Mouse (Mus musculus) neural tube, embryonic 11.5 days (tissue): ENCODE results near the gene Sema3f. TPM values are rescaled to one million over a fixed set of nuclear protein-coding genes. Genes with fewer than 3 reads are reported as not detected.

ENCODE experiments used
- ATAC-seq: fragments of 200-750 bp; cut with Nextera tagmentation; 2 replicates; pipeline ENCODE4 v1.8.0; 2017; ENCODE audit warnings: moderate number of reproducible peaks, mild to moderate bottlenecking, moderate TSS enrichment, moderate library complexity; ENCODE audit not compliant: insufficient read depth, low FRiP score, low TSS enrichment
- DNase-seq: peaks from one replicate; pipeline ENCODE4 v3.0.0-alpha.2; 2015; ENCODE audit warnings: low spot score
- H3K27ac ChIP-seq: fragments of 300-500 bp; sonication (generic); 2 replicates; pipeline ENCODE4 v1.5.1; 2014; ENCODE audit warnings: low read depth, mild to moderate bottlenecking, low read length
- H3K27me3 ChIP-seq: fragments of 300-500 bp; sonication (generic); 2 replicates; pipeline ENCODE4 v1.6.1; 2014; ENCODE audit warnings: mild to moderate bottlenecking, low read length, mixed read lengths; ENCODE audit not compliant: control insufficient read depth, insufficient read depth
- H3K36me3 ChIP-seq: fragments of 300-500 bp; sonication (generic); 2 replicates; pipeline ENCODE4 v1.6.1; 2014; ENCODE audit warnings: mild to moderate bottlenecking, low read length, moderate library complexity, mixed read lengths; ENCODE audit not compliant: control insufficient read depth, insufficient read depth
- H3K4me1 ChIP-seq: fragments of 300-500 bp; sonication (generic); 2 replicates; pipeline ENCODE4 v1.6.1; 2014; ENCODE audit warnings: low read length, mixed read lengths; ENCODE audit not compliant: control insufficient read depth, insufficient read depth
- H3K4me2 ChIP-seq: fragments of 300-500 bp; sonication (generic); 2 replicates; pipeline ENCODE4 v1.6.1; 2014; ENCODE audit warnings: low read depth, mild to moderate bottlenecking, moderate library complexity
- H3K4me3 ChIP-seq: fragments of 300-500 bp; sonication (generic); 2 replicates; pipeline ENCODE4 v1.5.1; 2014; ENCODE audit warnings: low read depth, low read length
- H3K9ac ChIP-seq: fragments of 300-500 bp; sonication (generic); 2 replicates; pipeline ENCODE4 v1.6.1; 2014; ENCODE audit warnings: mild to moderate bottlenecking, low read length
- H3K9me3 ChIP-seq: fragments of 300-500 bp; sonication (generic); 2 replicates; pipeline ENCODE4 v1.6.1; 2016; ENCODE audit warnings: low read length; ENCODE audit not compliant: control insufficient read depth
- WGBS: fragments of 180-500 bp; shearing (Covaris S2); extraction: QIAGEN DNeasy Blood & Tissue Kit; methylation state at CpG from one replicate; pipeline ENCODE4 v1.1.7; 2014; 5-methylcytosine and 5-hydroxymethylcytosine counted together
- polyA plus RNA-seq: library from polyadenylated mRNA; unstranded; fragments of >200 nt; fragmentation: Nextera tagmentation; extraction: Ambion mirVana; gene quantifications from 2 replicates; pipeline ENCODE4 v1.2.1, GENCODE M21; 2014

The Sema3f gene
- polyA plus RNA-seq, 1 experiment from 2014 or later: 15.3 TPM

- WGBS: 5% methylated on average over 35 of the region's 35 CpGs
- peaks cover 5% of the 10 kb centered on the region for H3K4me1 ChIP-seq
- H3K27ac ChIP-seq: no peak overlapping the region
- ATAC-seq (peak; percentile 43), DNase-seq (peak; percentile 94)
- H3K9ac ChIP-seq: peak overlapping the region; percentile 52
- H3K27me3 ChIP-seq: no peaks in the 10 kb centered on the region
- peak overlapping the region; percentile 33 for H3K4me2 ChIP-seq
- no peaks in the 10 kb centered on the region for H3K36me3 ChIP-seq
- no peaks in the 10 kb centered on the region for H3K9me3 ChIP-seq
- H3K4me3 ChIP-seq: peak overlapping the region; percentile 14; the same call in 1 of the 2 replicates
Observed at GRCm38 (mm10) chr9:107644495-107645152, 65.7 kb downstream of the Sema3f start.

DNA sequence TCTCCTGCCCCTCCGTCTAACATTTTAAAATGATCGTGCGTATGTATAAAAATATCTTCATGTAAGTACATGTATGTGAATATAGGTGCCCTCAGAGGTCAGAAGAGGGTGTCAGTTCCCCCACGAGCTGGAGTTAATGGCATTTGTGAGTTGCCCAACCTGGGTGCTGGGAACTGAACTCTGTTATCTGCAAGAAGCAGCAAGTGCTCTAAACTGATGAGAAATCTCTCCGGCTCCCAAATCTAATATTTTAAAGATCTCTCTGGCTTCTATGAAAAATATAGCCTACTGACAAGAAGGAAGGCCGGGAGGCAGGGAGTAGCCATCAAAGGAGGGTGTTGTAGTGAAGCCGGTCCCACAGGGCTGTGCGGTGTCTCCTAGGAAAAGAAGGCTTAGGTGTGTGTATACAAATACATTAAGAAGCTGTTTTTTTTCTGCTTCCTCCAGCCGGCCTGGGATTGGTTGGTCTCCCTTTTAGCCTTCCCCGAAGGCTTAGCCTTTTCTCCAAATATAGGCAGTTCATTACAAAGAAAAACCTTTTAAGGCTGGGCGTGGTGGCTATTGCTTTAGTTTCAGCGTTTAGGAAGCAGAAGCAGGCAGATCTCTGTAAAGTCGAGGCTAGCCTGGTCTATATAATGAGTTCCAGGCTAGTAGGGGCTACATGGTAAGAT, 66.6 kb downstream of the Sema3f start:
- no peak overlapping the region for H3K27ac ChIP-seq
- no peak overlapping the region for H3K9ac ChIP-seq
- no peak for ATAC-seq
- H3K4me2 ChIP-seq: peak overlapping the region; percentile 33; the same call in 1 of the 2 replicates
- no peaks in the 10 kb centered on the region for H3K27me3 ChIP-seq
- DNase-seq: no peak
- H3K9me3 ChIP-seq: no peaks in the 10 kb centered on the region
- 94% methylated on average over 13 of the region's 13 CpGs for WGBS
- H3K4me3 ChIP-seq: no peak overlapping the region
- H3K36me3 ChIP-seq: no peaks in the 10 kb centered on the region
- peaks cover 5% of the 10 kb centered on the region for H3K4me1 ChIP-seq

GRCm38 (mm10) chr9:107641666-107642065, 68.6 kb downstream of the Sema3f start:
- H3K27me3 ChIP-seq: no peaks in the 10 kb centered on the region
- ATAC-seq (no peak), DNase-seq (no peak)
- no peak overlapping the region for H3K27ac ChIP-seq
- no peaks in the 10 kb centered on the region for H3K9me3 ChIP-seq
- no peaks in the 10 kb centered on the region for H3K36me3 ChIP-seq
- H3K4me3 ChIP-seq: no peak overlapping the region
- H3K4me2 ChIP-seq: no peak overlapping the region
- H3K9ac ChIP-seq: peak overlapping the region; percentile 37
- 24% methylated on average over 8 of the region's 8 CpGs for WGBS
- peaks cover 17% of the 10 kb centered on the region for H3K4me1 ChIP-seq

DNA sequence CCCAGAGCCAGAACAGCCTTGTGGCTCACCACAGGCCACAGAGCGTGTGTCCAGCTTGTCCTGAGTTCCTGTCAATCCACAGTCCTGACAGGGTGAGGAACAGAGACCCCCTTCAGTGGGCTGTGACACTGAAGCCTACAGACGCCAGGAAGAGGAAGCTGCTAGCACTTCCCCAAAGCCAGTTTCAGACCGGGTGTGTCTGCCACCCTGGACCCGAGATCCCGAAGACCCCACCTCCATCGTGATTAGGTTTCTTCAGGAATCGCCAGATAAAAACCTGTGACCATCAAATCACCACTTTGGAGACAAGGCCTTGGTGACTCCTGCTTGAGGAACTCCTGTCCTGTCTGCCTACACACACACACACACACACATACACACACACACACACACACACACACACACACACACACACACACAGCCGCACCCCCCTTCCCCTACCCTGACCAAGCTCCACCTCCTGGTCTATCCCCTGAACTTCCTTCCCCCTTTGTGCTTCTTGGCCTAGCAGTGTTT, 70.0 kb downstream of the Sema3f start:
- Histone ChIP-seq H3K27me3 (no peaks in the 10 kb centered on the region), H3K4me2 (no peak overlapping the region), H3K4me1 (peaks cover 26% of the 10 kb centered on the region), H3K4me3 (no peak overlapping the region), H3K9me3 (no peaks in the 10 kb centered on the region), H3K36me3 (no peaks in the 10 kb centered on the region), H3K27ac (no peak overlapping the region), H3K9ac (no peak overlapping the region)
- DNase-seq (no peak), ATAC-seq (no peak)
- whole genome bisulfite sequencing: 40% methylated on average over 7 of the region's 8 CpGs

- H3K36me3 ChIP-seq: no peaks in the 10 kb centered on the region
- peak overlapping the region; percentile 23; the same call in 1 of the 2 replicates for H3K9ac ChIP-seq
- peak; percentile 84 for DNase-seq
- peaks cover 37% of the 10 kb centered on the region for H3K4me1 ChIP-seq
- ATAC-seq: peak; percentile 61
- 23% methylated on average over 7 of the region's 7 CpGs for WGBS
- H3K4me2 ChIP-seq: peak overlapping the region; percentile 27
- no peaks in the 10 kb centered on the region for H3K9me3 ChIP-seq
- no peak overlapping the region for H3K4me3 ChIP-seq
- no peaks in the 10 kb centered on the region for H3K27me3 ChIP-seq
- H3K27ac ChIP-seq: peak overlapping the region; percentile 72
Observed at GRCm38 (mm10) chr9:107637070-107637469, 73.2 kb downstream of the Sema3f start.

- peak; percentile 83 for ATAC-seq
- H3K4me3 ChIP-seq: peak within 1 kb of the TSS; percentile 90
- H3K4me1 ChIP-seq: peaks cover 52% of the 10 kb centered on the region
- peak; percentile 97 for DNase-seq
- H3K27ac ChIP-seq: peak within 1 kb of the TSS; percentile 98
- no peaks in the 10 kb centered on the region for H3K9me3 ChIP-seq
- WGBS: 2% methylated on average over 37 of the region's 38 CpGs
- H3K9ac ChIP-seq: peak within 1 kb of the TSS; percentile 89
- H3K27me3 ChIP-seq: no peaks in the 10 kb centered on the region
- no peaks in the 10 kb centered on the region for H3K36me3 ChIP-seq
- peak within 1 kb of the TSS; percentile 77 for H3K4me2 ChIP-seq
Observed at GRCm38 (mm10) chr9:107635279-107636028, 74.8 kb downstream of the Sema3f start, which contains the start of gene Gnai2. Gene Gnai2, minus strand, starts transcription at chr9:107635367.

DNA sequence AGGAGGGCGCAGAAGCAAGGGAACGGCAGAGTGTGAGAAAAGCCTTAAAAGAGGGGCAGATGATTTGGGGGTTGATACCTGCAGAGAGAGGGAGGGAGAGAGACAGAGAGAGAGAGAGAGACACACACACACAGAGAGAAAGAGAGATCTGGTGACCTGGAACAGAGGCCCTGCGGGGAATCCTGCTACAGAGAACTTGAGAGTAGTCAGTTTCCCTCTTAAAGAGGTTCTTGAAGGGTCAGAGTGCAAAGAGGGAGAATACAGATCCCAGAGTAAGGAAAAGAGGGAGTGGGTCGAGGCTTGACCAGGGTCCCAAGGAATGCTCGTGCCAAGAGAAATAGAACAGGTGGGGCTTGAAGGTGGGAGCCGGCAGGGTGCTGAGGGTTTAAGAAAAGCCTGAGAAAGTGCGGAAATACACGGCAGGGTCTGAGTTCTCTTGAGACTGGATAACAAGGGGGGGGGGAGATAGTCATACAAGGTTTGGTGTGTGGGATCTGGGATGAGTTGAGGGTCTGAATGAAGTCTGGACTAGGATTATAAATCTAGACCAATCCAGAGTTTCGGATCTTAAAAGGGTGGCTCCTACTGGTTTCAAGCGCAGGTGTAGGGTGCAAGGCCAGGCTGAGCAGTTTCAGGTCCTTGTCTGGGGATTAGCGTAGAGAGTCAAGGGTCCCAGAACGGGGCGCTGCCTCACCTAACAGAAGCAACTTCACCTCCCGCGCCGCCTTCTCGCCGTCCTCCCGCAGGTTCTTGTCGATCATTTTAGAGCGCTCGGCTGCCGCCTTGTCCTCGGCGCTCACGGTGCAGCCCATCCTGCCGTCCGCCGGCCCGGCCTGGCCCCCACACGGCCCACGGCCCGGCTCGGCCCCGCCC, 75.6 kb downstream of the Sema3f start:
- H3K9me3 ChIP-seq: no peaks in the 10 kb centered on the region
- no peaks in the 10 kb centered on the region for H3K36me3 ChIP-seq
- peak overlapping the region; percentile 77 for H3K4me2 ChIP-seq
- no peaks in the 10 kb centered on the region for H3K27me3 ChIP-seq
- H3K4me1 ChIP-seq: peaks cover 57% of the 10 kb centered on the region
- DNase-seq (no peak), ATAC-seq (no peak)
- H3K27ac ChIP-seq: peak overlapping the region; percentile 98
- peak overlapping the region; percentile 90 for H3K4me3 ChIP-seq
- H3K9ac ChIP-seq: peak overlapping the region; percentile 89
- WGBS: under 1% methylated on average over 35 of the region's 35 CpGs
